Mouse (Mus musculus) CH12.LX (cell line): ENCODE measurements at regions not wholly inside any gene's neighbourhood (a gene's known extent, or its start where the extent isn't known, plus 50 kb on each side); places are given as distances from the start of the nearest gene placed in this dataset.

Experiments used
- DNase-seq: peaks from one replicate; pipeline ENCODE4 v3.0.0-alpha.2; 2013; ENCODE audit errors: extremely low read depth
- H3K27ac ChIP-seq: 2 replicates; pipeline ENCODE4 v1.5.1; 2012; ENCODE audit warnings: low read depth, mild to moderate bottlenecking, control low read depth, moderate library complexity; ENCODE audit not compliant: insufficient read depth
- H3K27me3 ChIP-seq: replicated peaks from 2 replicates; pipeline ENCODE3; 2012; ENCODE audit warnings: inconsistent platforms
- H3K36me3 ChIP-seq, 2 experiments: replicated peaks in 1 of 2; 2 replicates each; pipeline versions ENCODE3 to v1.6.1; 2012; ENCODE audit warnings: inconsistent platforms in 1 of 2, low read length in 1 of 2, mild to moderate bottlenecking in 1 of 2, mixed read lengths in 1 of 2, moderate library complexity in 1 of 2; ENCODE audit not compliant: control insufficient read depth in 1 of 2, insufficient read depth in 1 of 2
- H3K4me1 ChIP-seq, 2 experiments: 2 replicates each; pipeline ENCODE4 v1.6.1; 2012; ENCODE audit warnings: inconsistent platforms in 1 of 2, moderate library complexity in 1 of 2; ENCODE audit not compliant: insufficient read depth in 2 of 2, control insufficient read depth in 1 of 2
- H3K4me2 ChIP-seq: 2 replicates; pipeline ENCODE4 v1.6.1; 2012; ENCODE audit warnings: low read depth, mild to moderate bottlenecking, control low read depth; ENCODE audit not compliant: poor library complexity, insufficient read depth, severe bottlenecking
- H3K4me3 ChIP-seq, 3 experiments: fragments of 150-350 bp in 1 of 3; sonication (generic) in 1 of 3; replicated peaks in 1 of 3; 2 replicates each; pipeline versions ENCODE3 to v1.5.1; 2011 to 2012; ENCODE audit warnings: low read depth in 2 of 3, low read length in 2 of 3, mild to moderate bottlenecking in 2 of 3, moderate library complexity in 2 of 3, control low read depth in 1 of 3, improper control_type of control experiment in 1 of 3, inconsistent platforms in 1 of 3, mixed read lengths in 1 of 3; ENCODE audit not compliant: poor library complexity in 1 of 3
- H3K79me2 ChIP-seq: replicated peaks from 2 replicates; pipeline ENCODE4 v1.6.1; 2012; ENCODE audit warnings: mild to moderate bottlenecking, moderate library complexity; ENCODE audit not compliant: control insufficient read depth, poor library complexity, insufficient read depth, severe bottlenecking; ENCODE audit errors: extremely low read depth
- H3K9ac ChIP-seq: 2 replicates; pipeline ENCODE4 v1.6.1; 2012; ENCODE audit warnings: low read depth, mild to moderate bottlenecking, control low read depth, moderate library complexity; ENCODE audit not compliant: insufficient read depth
- H3K9me3 ChIP-seq: replicated peaks from 2 replicates; pipeline ENCODE3; 2012; ENCODE audit warnings: low read length, inconsistent platforms, mixed read lengths
- BHLHE40 ChIP-seq: IDR thresholded peaks from 2 replicates; pipeline ENCODE4 v1.6.1; 2011; ENCODE audit warnings: mild to moderate bottlenecking, low read depth, low read length, improper control_type of control experiment
- CHD1 ChIP-seq: IDR thresholded peaks from 2 replicates; pipeline ENCODE4 v1.6.1; 2012; ENCODE audit warnings: low read depth, low read length, improper control_type of control experiment, inconsistent platforms
- CHD2 ChIP-seq: IDR thresholded peaks from 2 replicates; pipeline ENCODE4 v1.6.1; 2011; ENCODE audit warnings: low read length, improper control_type of control experiment
- CTCF ChIP-seq, 2 experiments: IDR thresholded peaks in 1 of 2; conservative IDR thresholded peaks in 1 of 2; 2 replicates each; pipeline ENCODE4 v1.5.1; 2011 to 2012; ENCODE audit warnings: low read depth in 2 of 2, low read length in 2 of 2, improper control_type of control experiment in 1 of 2, inconsistent platforms in 1 of 2, mild to moderate bottlenecking in 1 of 2, moderate library complexity in 1 of 2
- EP300 ChIP-seq: IDR thresholded peaks from 2 replicates; pipeline ENCODE4 v1.6.1; 2011; ENCODE audit warnings: low read length, improper control_type of control experiment
- GABPA ChIP-seq: IDR thresholded peaks from 2 replicates; pipeline ENCODE4 v1.6.1; 2012; ENCODE audit warnings: low read depth, low read length, improper control_type of control experiment, inconsistent platforms; ENCODE audit not compliant: insufficient replicate concordance
- HCFC1 ChIP-seq: IDR thresholded peaks from 2 replicates; pipeline ENCODE4 v1.6.1; 2012; ENCODE audit warnings: low read depth, mild to moderate bottlenecking, inconsistent platforms, low read length, improper control_type of control experiment
- JUN ChIP-seq: IDR thresholded peaks from 2 replicates; pipeline ENCODE4 v1.6.1; 2011; ENCODE audit warnings: low read depth, mild to moderate bottlenecking, low read length, improper control_type of control experiment, moderate library complexity; ENCODE audit not compliant: insufficient read depth
- JUND ChIP-seq: conservative IDR thresholded peaks from 2 replicates; pipeline ENCODE4 v1.6.1; 2011; ENCODE audit warnings: low read depth, low read length, improper control_type of control experiment
- KAT2A ChIP-seq: IDR thresholded peaks from 2 replicates; pipeline ENCODE4 v1.6.1; 2012; ENCODE audit warnings: low read length, improper control_type of control experiment, inconsistent platforms; ENCODE audit not compliant: insufficient replicate concordance
- MAX ChIP-seq: IDR thresholded peaks from 2 replicates; pipeline ENCODE4 v1.6.1; 2011; ENCODE audit warnings: low read length, improper control_type of control experiment
- MAZ ChIP-seq: IDR thresholded peaks from 2 replicates; pipeline ENCODE4 v1.6.1; 2012; ENCODE audit warnings: low read depth, mild to moderate bottlenecking, inconsistent platforms, low read length, improper control_type of control experiment, moderate library complexity
- MEF2A ChIP-seq: IDR thresholded peaks from 2 replicates; pipeline ENCODE4 v1.6.1; 2014; ENCODE audit warnings: low read depth, mild to moderate bottlenecking, inconsistent platforms, low read length, improper control_type of control experiment, borderline replicate concordance
- NELFE ChIP-seq: IDR thresholded peaks from 2 replicates; pipeline ENCODE4 v1.6.1; 2011; ENCODE audit warnings: low read depth, low read length, improper control_type of control experiment
- PAX5 ChIP-seq: IDR thresholded peaks from 2 replicates; pipeline ENCODE4 v1.6.1; 2012; ENCODE audit warnings: low read length, inconsistent platforms, mixed read lengths
- RAD21 ChIP-seq: IDR thresholded peaks from 2 replicates; pipeline ENCODE4 v1.6.1; 2011; ENCODE audit warnings: low read depth, mild to moderate bottlenecking, low read length, improper control_type of control experiment, moderate library complexity
- SMC3 ChIP-seq: IDR thresholded peaks from 2 replicates; pipeline ENCODE4 v1.6.1; 2011; ENCODE audit warnings: low read depth, low read length, improper control_type of control experiment
- UBTF ChIP-seq: IDR thresholded peaks from 2 replicates; pipeline ENCODE4 v1.6.1; 2012; ENCODE audit warnings: low read depth, mild to moderate bottlenecking, inconsistent platforms, low read length, improper control_type of control experiment, moderate library complexity
- USF1 ChIP-seq: IDR thresholded peaks from 2 replicates; pipeline ENCODE4 v1.6.1; 2014; ENCODE audit warnings: low read depth, mild to moderate bottlenecking, inconsistent platforms, low read length, improper control_type of control experiment
- USF2 ChIP-seq: conservative IDR thresholded peaks from 2 replicates; pipeline ENCODE4 v1.6.1; 2011; ENCODE audit warnings: low read depth, low read length, improper control_type of control experiment
- ZC3H11A ChIP-seq: IDR thresholded peaks from 2 replicates; pipeline ENCODE4 v1.6.1; 2012; ENCODE audit warnings: low read depth, mild to moderate bottlenecking, inconsistent platforms, low read length, improper control_type of control experiment
- dilution Hi-C: fragments of 300-500 bp; cut with MboI; formaldehyde crosslinking; loops from 2 replicates; pipeline ENCODE4 v1.14.3; 2020; ENCODE audit warnings: low sequenced_read_pairs; ENCODE audit not compliant: extremely low pct_unique_long_range_greater_than_20kb, extremely low pct_ligation_motif_present
- in situ Hi-C: fragments of 300-500 bp; cut with MboI; formaldehyde crosslinking; loops from 3 replicates; pipeline ENCODE4 v1.14.3; 2019; ENCODE audit warnings: low sequenced_read_pairs, low pct_ligation_motif_present, low pct_unique_long_range_greater_than_20kb, mixed read lengths

DNA sequence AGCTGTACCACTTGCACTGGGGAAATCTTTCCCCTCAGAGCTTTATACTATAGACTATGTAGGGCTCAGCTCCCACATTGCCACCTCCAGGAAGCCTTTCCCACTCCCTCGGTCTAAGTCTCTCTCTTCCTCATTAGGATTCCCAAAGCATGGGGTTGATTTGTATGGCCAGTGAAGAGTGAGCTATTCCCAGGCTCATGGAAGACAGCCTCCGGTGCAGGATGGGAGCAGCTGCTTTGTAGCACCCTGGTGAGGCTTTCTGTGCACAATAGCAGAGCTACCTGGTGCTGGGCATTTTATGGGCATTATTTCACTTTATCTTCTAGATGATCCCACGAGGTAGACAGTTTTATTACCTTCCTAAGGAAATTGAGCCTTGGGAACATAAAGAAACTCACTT lies 717.8 kb upstream of the Gm19410 start:
- no peaks in the 10 kb centered on the region for H3K36me3 ChIP-seq
- H3K27ac ChIP-seq = no peak overlapping the region
- TF ChIP-seq USF1 (no peak), USF2 (no peak), CHD2 (no peak), CHD1 (no peak), EP300 (no peak), JUN (no peak), BHLHE40 (no peak), ZC3H11A (no peak), NELFE (no peak), MAX (no peak), MEF2A (no peak)
- in situ Hi-C loops = no loop called here
- dilution Hi-C loops = no loop called here
- H3K27me3 ChIP-seq = no peaks in the 10 kb centered on the region
- no peaks in the 10 kb centered on the region for H3K9me3 ChIP-seq
- no peaks in the 10 kb centered on the region for H3K4me1 ChIP-seq
- no peak for DNase-seq
- no peak overlapping the region for H3K4me2 ChIP-seq
- H3K4me3 ChIP-seq = no peak overlapping the region
- no peaks in the 10 kb centered on the region for H3K79me2 ChIP-seq
- no peak overlapping the region for H3K9ac ChIP-seq

DNA sequence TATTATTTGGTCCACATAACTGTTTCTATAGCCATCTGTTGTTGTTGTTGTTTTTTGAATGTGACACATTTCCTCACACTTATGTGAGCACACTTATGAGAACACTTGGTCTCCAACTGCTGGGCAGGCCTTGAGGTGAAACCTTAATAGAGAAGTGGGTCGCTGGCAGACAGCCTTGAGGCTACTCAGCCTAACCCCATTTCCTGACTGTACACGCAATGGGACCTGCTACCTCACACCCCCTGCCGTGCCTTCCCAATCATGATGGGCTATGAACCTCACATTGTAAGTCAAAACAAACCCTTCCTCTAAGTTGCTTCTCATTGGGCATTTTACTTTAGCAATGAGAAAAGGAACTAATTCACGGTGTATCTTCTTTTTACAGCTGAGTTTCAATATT lies 712.1 kb upstream of the Gm19410 start:
- in situ Hi-C loops (no loop called here), dilution Hi-C loops (no loop called here)
- H3K9me3 ChIP-seq = no peaks in the 10 kb centered on the region
- H3K36me3 ChIP-seq = no peaks in the 10 kb centered on the region
- H3K4me2 ChIP-seq = no peak overlapping the region
- no peak overlapping the region for H3K4me3 ChIP-seq
- no peaks in the 10 kb centered on the region for H3K27me3 ChIP-seq
- DNase-seq = no peak
- H3K79me2 ChIP-seq = no peaks in the 10 kb centered on the region
- H3K9ac ChIP-seq = no peak overlapping the region
- no peak overlapping the region for H3K27ac ChIP-seq
- H3K4me1 ChIP-seq = peaks cover 0 to 2% of the 10 kb centered on the region in 2 experiments; a peak in 2 of 4 replicates
- TF ChIP-seq RAD21 (no peak), NELFE (no peak), CHD2 (no peak), KAT2A (no peak), HCFC1 (no peak), PAX5 (no peak), GABPA (no peak), USF2 (no peak), JUND (no peak), UBTF (no peak), USF1 (no peak), CTCF (conservative IDR thresholded peaks at IDR 0.05 in 1 of 2, IDR thresholded peaks at IDR 0.05 in 1 of 2; ENCODE audit: low read depth in 2 of 2, low read length in 2 of 2) (no peak), SMC3 (no peak), MAZ (no peak)
